Mouse (Mus musculus) testis, adult 2 months (tissue): ENCODE data around the gene Bcl2l1. TPM values are rescaled to one million over a fixed set of nuclear protein-coding genes. Genes with fewer than 3 reads are reported as not detected.

ENCODE experiments used
- H3K27ac ChIP-seq: fragments of 200-500 bp; 2 replicates; pipeline ENCODE4 v1.5.1; 2012; ENCODE audit warnings: low read depth, low read length; ENCODE audit not compliant: control insufficient read depth, insufficient read depth
- H3K27me3 ChIP-seq: fragments of 200-500 bp; 2 replicates; pipeline ENCODE4 v1.6.1; 2012; ENCODE audit warnings: mild to moderate bottlenecking, low read length, moderate library complexity; ENCODE audit not compliant: control insufficient read depth, insufficient read depth
- H3K36me3 ChIP-seq: fragments of 200-500 bp; 2 replicates; pipeline ENCODE4 v1.6.1; 2012; ENCODE audit warnings: mild to moderate bottlenecking, low read length; ENCODE audit not compliant: control insufficient read depth, insufficient read depth
- H3K4me1 ChIP-seq: fragments of 200-500 bp; 2 replicates; pipeline ENCODE4 v1.6.1; 2012; ENCODE audit warnings: low read length; ENCODE audit not compliant: control insufficient read depth, insufficient read depth
- H3K4me3 ChIP-seq: fragments of 200-500 bp; 2 replicates; pipeline ENCODE4 v1.5.1; 2012; ENCODE audit warnings: low read depth, mild to moderate bottlenecking, low read length, moderate library complexity, mixed read lengths; ENCODE audit not compliant: control insufficient read depth
- CTCF ChIP-seq: fragments of 200-500 bp; IDR thresholded peaks from 2 replicates; pipeline ENCODE4 v1.5.1; 2012; ENCODE audit warnings: low read depth, mild to moderate bottlenecking, inconsistent platforms, low read length, moderate library complexity; ENCODE audit not compliant: control insufficient read depth, insufficient read depth, insufficient replicate concordance
- POLR2A ChIP-seq: fragments of 200-500 bp; IDR thresholded peaks from 2 replicates; pipeline ENCODE4 v1.6.1; 2012; ENCODE audit warnings: low read depth, mild to moderate bottlenecking, inconsistent platforms, low read length, moderate library complexity; ENCODE audit not compliant: control insufficient read depth
- polyA plus RNA-seq: library from polyadenylated mRNA; depleted of rRNA; stranded (reverse); fragments of >200 nt; gene quantifications from 2 replicates; pipeline ENCODE4 v1.2.3, GENCODE M21; 2012

Gene Bcl2l1
- polyA plus RNA-seq, 1 experiment, result 74.9 TPM

DNA sequence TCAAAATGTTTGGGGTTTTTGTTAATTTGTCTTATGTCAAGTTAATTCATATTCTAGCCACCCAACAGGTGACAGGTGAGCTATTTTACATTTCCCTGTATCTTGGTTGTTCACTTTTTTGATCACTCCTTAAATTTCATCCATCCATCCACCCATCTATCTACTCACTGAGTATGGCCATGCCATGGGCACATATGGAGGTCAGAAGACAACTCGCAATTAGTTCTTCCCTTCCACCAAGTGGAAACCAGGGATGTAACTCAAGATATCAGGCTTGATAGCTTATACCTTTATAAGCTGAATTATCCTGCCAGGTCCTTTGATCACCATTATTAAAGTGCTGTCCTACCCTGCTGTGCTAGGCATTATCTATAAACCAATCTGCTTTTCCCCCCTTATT is 7.8 kb downstream of the Bcl2l1 start:
- Histone ChIP-seq H3K4me3 (no peak overlapping the region), H3K27me3 (no peaks in the 10 kb centered on the region), H3K36me3 (peaks cover 2% of the 10 kb centered on the region), H3K4me1 (peaks cover 17% of the 10 kb centered on the region), H3K27ac (no peak overlapping the region)
- TF ChIP-seq CTCF, result no peak
- TF ChIP-seq POLR2A, result no peak

DNA sequence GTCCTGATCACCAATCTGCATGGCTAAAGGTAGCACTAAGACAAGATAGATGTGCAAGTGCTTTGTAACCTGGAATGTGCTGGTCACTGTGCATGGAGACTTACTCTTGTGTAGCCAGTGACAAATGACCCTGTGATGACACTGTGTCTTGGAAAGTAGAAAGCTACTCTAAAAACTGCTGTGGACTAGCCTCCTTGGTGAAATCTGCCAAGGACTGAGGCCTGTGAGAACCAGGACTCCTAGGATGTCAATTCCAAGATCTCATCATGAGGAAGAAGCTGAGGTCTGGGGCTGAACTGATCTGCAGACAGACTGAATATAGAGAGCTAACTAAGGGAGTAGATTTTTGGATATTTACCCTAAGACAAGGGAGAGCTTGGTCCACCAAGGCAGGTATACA is 10.0 kb downstream of the Bcl2l1 start:
- TF ChIP-seq CTCF (no peak), POLR2A (no peak)
- H3K27me3 ChIP-seq, result no peaks in the 10 kb centered on the region
- H3K27ac ChIP-seq, result peak overlapping the region; percentile 72; the same call in 1 of the 2 replicates
- peaks cover 2% of the 10 kb centered on the region for H3K36me3 ChIP-seq
- peaks cover 19% of the 10 kb centered on the region for H3K4me1 ChIP-seq
- H3K4me3 ChIP-seq, result no peak overlapping the region

DNA sequence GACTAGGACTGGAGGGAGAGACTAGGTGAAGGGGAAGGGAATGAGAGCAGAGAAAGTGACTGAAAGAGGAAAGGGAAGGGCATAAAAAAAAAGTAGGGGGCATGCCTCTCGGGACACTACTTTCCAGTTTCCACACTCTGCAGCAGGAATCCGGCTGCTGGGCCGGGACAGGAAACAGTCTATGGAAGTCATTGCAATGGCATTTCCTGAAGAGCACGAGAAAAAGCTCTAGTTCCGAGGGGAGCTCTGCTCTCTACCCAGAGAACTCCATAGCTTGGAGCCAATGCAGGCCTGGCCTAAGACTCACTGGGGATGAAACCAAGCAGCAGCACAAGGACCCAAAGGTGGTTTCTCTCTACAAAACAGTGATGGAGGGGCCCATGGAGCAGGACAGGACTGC is 10.5 kb downstream of the Bcl2l1 start:
- TF ChIP-seq CTCF (no peak), POLR2A (no peak)
- H3K27me3 ChIP-seq, result no peaks in the 10 kb centered on the region
- no peak overlapping the region for H3K4me3 ChIP-seq
- peaks cover 2% of the 10 kb centered on the region for H3K36me3 ChIP-seq
- H3K27ac ChIP-seq, result peak overlapping the region; percentile 72
- H3K4me1 ChIP-seq, result peaks cover 19% of the 10 kb centered on the region

DNA sequence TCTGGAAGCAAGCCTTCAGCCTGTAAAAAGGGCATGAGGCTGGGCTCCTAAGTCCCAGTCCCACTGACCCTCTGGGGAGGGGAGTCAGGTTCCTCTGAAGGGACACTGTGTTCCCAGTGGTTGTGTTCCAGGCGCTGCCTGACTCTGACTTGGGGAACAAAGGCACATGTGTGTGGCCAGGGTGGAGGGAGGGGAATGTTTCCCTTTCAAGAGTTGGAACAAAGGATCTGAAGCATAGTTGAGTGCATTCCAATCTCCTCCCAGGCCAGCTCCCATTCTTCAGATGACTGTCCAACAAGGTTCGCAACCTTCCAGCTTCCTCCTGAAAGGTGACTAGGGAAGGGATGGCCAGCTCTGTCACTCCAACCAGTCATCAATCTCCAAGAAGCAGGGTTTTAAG is 11.2 kb downstream of the Bcl2l1 start:
- Histone ChIP-seq H3K27ac (peak overlapping the region; percentile 72), H3K36me3 (peaks cover 2% of the 10 kb centered on the region), H3K4me3 (no peak overlapping the region), H3K4me1 (peaks cover 19% of the 10 kb centered on the region), H3K27me3 (no peaks in the 10 kb centered on the region)
- TF ChIP-seq POLR2A (no peak), CTCF (no peak)

DNA sequence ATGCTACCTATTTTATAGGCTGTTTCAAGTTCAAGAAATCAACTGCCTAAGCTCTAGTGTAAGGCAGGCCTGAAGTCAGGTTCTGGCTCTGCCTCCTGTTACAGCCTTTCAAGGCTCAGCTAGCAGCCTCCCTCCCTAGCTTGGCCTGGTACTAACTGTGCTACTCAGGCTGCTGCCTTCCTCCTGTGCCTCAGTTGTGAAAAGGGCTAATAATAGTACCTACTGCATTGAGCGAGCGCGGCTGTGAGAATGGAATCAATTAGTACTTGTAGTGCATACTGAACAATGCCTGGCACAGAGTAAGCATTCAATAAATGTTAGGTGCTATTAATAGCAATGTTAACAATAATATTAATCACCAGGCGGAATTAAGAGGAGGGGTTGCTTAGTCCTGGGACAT is 11.6 kb downstream of the Bcl2l1 start:
- peaks cover 16% of the 10 kb centered on the region for H3K4me1 ChIP-seq
- no peaks in the 10 kb centered on the region for H3K27me3 ChIP-seq
- TF ChIP-seq POLR2A, result no peak
- TF ChIP-seq CTCF, result no peak
- peak overlapping the region; percentile 30 for H3K4me3 ChIP-seq
- H3K36me3 ChIP-seq, result peaks cover 2% of the 10 kb centered on the region
- peak overlapping the region; percentile 47 for H3K27ac ChIP-seq

DNA sequence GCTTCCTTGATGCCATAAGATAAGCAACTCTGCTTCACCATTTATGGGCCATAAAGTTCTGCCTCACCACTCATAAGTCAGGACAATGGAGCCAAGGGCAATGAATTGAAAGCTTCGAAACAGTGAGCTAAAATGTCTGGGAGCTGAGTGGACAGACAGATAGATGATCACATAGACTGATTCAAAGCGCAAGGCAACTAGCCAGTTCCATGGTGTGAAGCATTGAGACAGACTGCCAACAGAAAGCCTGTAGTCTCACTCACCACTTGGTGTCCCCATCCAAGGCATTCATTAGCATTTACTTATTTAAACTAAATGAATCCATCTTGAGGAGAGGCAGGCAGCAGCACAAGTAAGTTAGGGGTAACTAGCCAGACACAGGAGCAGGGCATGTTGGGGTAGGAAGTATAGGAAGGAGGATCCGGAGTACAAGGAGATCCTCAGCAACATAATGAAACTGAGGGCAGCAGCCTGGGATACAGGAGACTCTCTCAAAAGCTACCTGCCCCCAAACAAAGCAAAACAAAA is 12.4 kb downstream of the Bcl2l1 start:
- Histone ChIP-seq H3K27ac (peak overlapping the region; percentile 47; the same call in 1 of the 2 replicates), H3K4me1 (peaks cover 16% of the 10 kb centered on the region), H3K4me3 (no peak overlapping the region), H3K36me3 (peaks cover 2% of the 10 kb centered on the region), H3K27me3 (no peaks in the 10 kb centered on the region)
- no peak for TF ChIP-seq POLR2A
- no peak for TF ChIP-seq CTCF

DNA sequence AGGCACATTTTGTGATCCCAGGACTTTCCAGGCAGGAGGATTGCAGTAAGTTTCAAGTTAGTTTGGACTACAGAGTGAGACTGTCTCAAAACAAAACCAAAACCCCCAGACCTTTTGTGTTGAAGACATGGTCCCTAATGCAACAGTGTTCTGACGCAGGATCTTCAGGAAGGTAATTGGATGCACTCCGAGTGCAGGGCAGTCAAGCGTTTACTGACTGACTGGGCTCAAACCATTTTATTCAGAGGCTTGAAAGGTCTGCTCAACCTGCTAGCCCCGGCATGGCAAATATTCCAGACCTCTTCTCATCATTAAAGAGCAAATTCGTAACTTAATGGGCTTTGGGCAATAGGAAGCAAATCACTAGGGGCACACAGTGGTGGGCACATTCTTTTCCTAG is 12.8 kb downstream of the Bcl2l1 start:
- peaks cover 16% of the 10 kb centered on the region for H3K4me1 ChIP-seq
- no peak overlapping the region for H3K27ac ChIP-seq
- H3K36me3 ChIP-seq, result peaks cover 2% of the 10 kb centered on the region

DNA sequence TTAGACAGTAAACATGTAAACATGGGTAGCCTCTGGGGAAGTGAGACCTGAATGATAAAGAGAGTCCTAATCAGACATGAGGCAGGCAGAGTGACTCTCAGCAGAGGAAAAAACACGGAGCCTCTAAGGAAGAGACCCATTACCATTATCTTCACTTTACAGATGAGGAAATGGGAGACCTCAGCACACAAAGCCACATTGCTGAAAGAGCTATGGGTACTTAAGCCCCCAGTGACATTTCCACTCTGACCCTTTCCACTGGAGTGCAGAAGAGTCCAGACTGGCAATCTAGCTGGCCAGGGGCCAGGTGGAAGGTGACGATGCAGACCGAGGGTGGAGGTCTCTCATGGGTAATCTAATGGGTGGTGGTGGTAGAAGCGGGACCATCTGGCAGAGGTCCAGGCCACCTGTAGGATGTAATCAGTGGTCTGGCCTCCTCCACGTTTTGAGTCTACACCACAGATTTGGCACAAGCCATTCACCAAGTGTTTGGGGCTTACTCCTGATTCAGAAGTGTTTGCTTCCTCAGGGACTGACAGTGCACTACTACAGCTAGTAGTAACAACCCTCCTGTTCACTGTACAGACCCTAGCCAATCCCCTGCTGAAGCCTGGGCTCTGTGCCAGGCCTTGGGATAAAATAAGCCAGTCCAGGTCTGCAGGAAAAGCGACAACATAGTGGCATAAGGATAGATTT is 13.8 kb downstream of the Bcl2l1 start:
- Histone ChIP-seq H3K27me3 (no peaks in the 10 kb centered on the region), H3K4me1 (peaks cover 16% of the 10 kb centered on the region), H3K27ac (no peak overlapping the region), H3K4me3 (peak overlapping the region; percentile 61), H3K36me3 (peaks cover 2% of the 10 kb centered on the region)
- TF ChIP-seq POLR2A (no peak), CTCF (no peak)

More for the DNA sequence above, 12.8 kb downstream of the Bcl2l1 start:
- no peaks in the 10 kb centered on the region for H3K27me3 ChIP-seq
- TF ChIP-seq CTCF, result no peak
- no peak for TF ChIP-seq POLR2A
- H3K4me3 ChIP-seq, result no peak overlapping the region
